Mouse (Mus musculus) lung, postnatal 0 days (tissue): ENCODE results near the gene Adamts6. TPM values are rescaled to one million over a fixed set of nuclear protein-coding genes. Genes with fewer than 3 reads are reported as not detected.
A peak's percentile ranks its signal among the peaks of the same experiment; 100 is the strongest.

ENCODE experiments used
- ATAC-seq: fragments of 200-750 bp; cut with Nextera tagmentation; 2 replicates; pipeline ENCODE4 v1.8.0; 2017; ENCODE audit warnings: moderate library complexity
- DNase-seq: peaks from one replicate; pipeline ENCODE4 v3.0.0-alpha.2; 2016; ENCODE audit warnings: low spot score
- H3K27ac ChIP-seq: fragments of 300-500 bp; sonication (generic); 2 replicates; pipeline ENCODE4 v1.5.1; 2014; ENCODE audit warnings: antibody characterized with exemption, mild to moderate bottlenecking, low read length, mixed read lengths
- H3K27me3 ChIP-seq: fragments of 300-500 bp; sonication (generic); replicated peaks from 2 replicates; pipeline ENCODE4 v1.6.1; 2014; ENCODE audit warnings: low read length, mixed read lengths; ENCODE audit not compliant: insufficient read depth
- H3K36me3 ChIP-seq: fragments of 300-500 bp; sonication (generic); 2 replicates; pipeline ENCODE4 v1.6.1; 2014; ENCODE audit warnings: low read length, mixed read lengths; ENCODE audit not compliant: insufficient read depth
- H3K4me1 ChIP-seq: fragments of 300-500 bp; sonication (generic); 2 replicates; pipeline ENCODE4 v1.6.1; 2014; ENCODE audit warnings: antibody characterized with exemption, low read depth, low read length, mixed read lengths; ENCODE audit not compliant: insufficient read depth
- H3K4me2 ChIP-seq: fragments of 300-500 bp; sonication (generic); replicated peaks from 2 replicates; pipeline ENCODE4 v1.6.1; 2014; ENCODE audit warnings: low read depth, mild to moderate bottlenecking, low read length, moderate library complexity, mixed read lengths
- H3K4me3 ChIP-seq: fragments of 300-500 bp; sonication (generic); 2 replicates; pipeline ENCODE4 v1.5.1; 2014; ENCODE audit warnings: low read depth, low read length
- H3K9ac ChIP-seq: fragments of 300-500 bp; sonication (generic); replicated peaks from 2 replicates; pipeline ENCODE4 v1.6.1; 2014; ENCODE audit warnings: low read depth, mild to moderate bottlenecking
- H3K9me3 ChIP-seq: fragments of 300-500 bp; sonication (generic); 2 replicates; pipeline ENCODE4 v1.6.1; 2016; ENCODE audit warnings: low read length, mixed read lengths
- CTCF ChIP-seq: IDR thresholded peaks from 2 replicates; pipeline ENCODE4 v1.5.1; 2016; ENCODE audit warnings: antibody characterized with exemption, mild to moderate bottlenecking
- EP300 ChIP-seq: IDR thresholded peaks from 2 replicates; pipeline ENCODE4 v1.6.1; 2016; ENCODE audit warnings: antibody characterized with exemption, mild to moderate bottlenecking, control low read depth
- WGBS: fragments of 180-500 bp; shearing (Covaris S2); extraction: QIAGEN DNeasy Blood & Tissue Kit; methylation state at CpG from one replicate; pipeline ENCODE4 v1.1.7; 2014; 5-methylcytosine and 5-hydroxymethylcytosine counted together
- polyA plus RNA-seq: library from polyadenylated mRNA; unstranded; fragments of >200 nt; fragmentation: Nextera tagmentation; extraction: Ambion mirVana; gene quantifications from 2 replicates; pipeline ENCODE4 v1.2.1, GENCODE M21; 2015

The Adamts6 gene
- polyA plus RNA-seq, 1 experiment from 2014 or later, result 1.1 TPM

GRCm38 (mm10) chr13:104518312-104519005 is 230.8 kb downstream of the Adamts6 start:
- H3K4me3 ChIP-seq, result peak overlapping the region; percentile 33
- 0 out of 2 replicates have a peak overlapping the region, but pooled peaks have one; percentile 19 for H3K9ac ChIP-seq
- no peaks in the 10 kb centered on the region for H3K9me3 ChIP-seq
- H3K4me1 ChIP-seq, result 0 out of 2 replicates have a peak, but pooled peaks cover 3% of the 10 kb centered on the region
- no peaks in the 10 kb centered on the region for H3K36me3 ChIP-seq
- peak overlapping the region; percentile 65 for H3K4me2 ChIP-seq
- ATAC-seq, result peak; percentile 91
- TF ChIP-seq EP300 (no peak; the same call in 1 of the 2 replicates), CTCF (no peak)
- H3K27ac ChIP-seq, result peak overlapping the region; percentile 57
- no peaks in the 10 kb centered on the region for H3K27me3 ChIP-seq
- peak; percentile 90 for DNase-seq
- WGBS, result 22% methylated on average over 19 of the region's 19 CpGs

GRCm38 (mm10) chr13:104519006-104519695 is 231.5 kb downstream of the Adamts6 start:
- no peaks in the 10 kb centered on the region for H3K27me3 ChIP-seq
- H3K36me3 ChIP-seq, result no peaks in the 10 kb centered on the region
- no peaks in the 10 kb centered on the region for H3K9me3 ChIP-seq
- TF ChIP-seq EP300, result no peak
- no peak for TF ChIP-seq CTCF
- ATAC-seq (no peak), DNase-seq (no peak)
- 0 out of 2 replicates have a peak, but pooled peaks cover 3% of the 10 kb centered on the region for H3K4me1 ChIP-seq
- no peak overlapping the region for H3K4me2 ChIP-seq
- H3K4me3 ChIP-seq, result no peak overlapping the region
- H3K27ac ChIP-seq, result no peak overlapping the region
- no peak overlapping the region for H3K9ac ChIP-seq
- WGBS, result 77% methylated on average over 14 of the region's 14 CpGs

GRCm38 (mm10) chr13:104519981-104520380 is 232.3 kb downstream of the Adamts6 start:
- Histone ChIP-seq H3K9ac (no peak overlapping the region), H3K4me2 (no peak overlapping the region), H3K4me1 (0 out of 2 replicates have a peak, but pooled peaks cover 3% of the 10 kb centered on the region), H3K27ac (no peak overlapping the region), H3K9me3 (no peaks in the 10 kb centered on the region), H3K27me3 (no peaks in the 10 kb centered on the region), H3K4me3 (no peak overlapping the region), H3K36me3 (no peaks in the 10 kb centered on the region)
- ATAC-seq (no peak), DNase-seq (no peak)
- no peak for TF ChIP-seq EP300
- no peak for TF ChIP-seq CTCF
- WGBS, result 82% methylated on average over 4 of the region's 4 CpGs

GRCm38 (mm10) chr13:104520461-104520860 is 232.8 kb downstream of the Adamts6 start:
- DNase-seq, result no peak
- 0 out of 2 replicates have a peak, but pooled peaks cover 3% of the 10 kb centered on the region for H3K4me1 ChIP-seq
- no peaks in the 10 kb centered on the region for H3K27me3 ChIP-seq
- no peak for TF ChIP-seq EP300
- ATAC-seq, result no peak
- H3K36me3 ChIP-seq, result no peaks in the 10 kb centered on the region
- 49% methylated on average over 3 of the region's 3 CpGs for WGBS
- H3K27ac ChIP-seq, result no peak overlapping the region
- no peak overlapping the region for H3K4me2 ChIP-seq
- H3K9ac ChIP-seq, result no peak overlapping the region
- no peaks in the 10 kb centered on the region for H3K9me3 ChIP-seq
- no peak overlapping the region for H3K4me3 ChIP-seq

- Histone ChIP-seq H3K4me1 (0 out of 2 replicates have a peak, but pooled peaks cover 3% of the 10 kb centered on the region), H3K36me3 (no peaks in the 10 kb centered on the region), H3K27ac (no peak overlapping the region), H3K4me2 (no peak overlapping the region), H3K27me3 (no peaks in the 10 kb centered on the region), H3K4me3 (no peak overlapping the region), H3K9me3 (no peaks in the 10 kb centered on the region), H3K9ac (no peak overlapping the region)
- ATAC-seq (no peak), DNase-seq (no peak)
- TF ChIP-seq CTCF (no peak), EP300 (no peak)
- 92% methylated on average over 2 of the region's 2 CpGs for WGBS
Measured at GRCm38 (mm10) chr13:104521532-104521931, 233.9 kb downstream of the Adamts6 start.

- DNase-seq, result no peak
Measured at GRCm38 (mm10) chr13:104525656-104526055, 238.0 kb downstream of the Adamts6 start.

More at GRCm38 (mm10) chr13:104525656-104526055, 238.0 kb downstream of the Adamts6 start:
- Histone ChIP-seq H3K36me3 (no peaks in the 10 kb centered on the region), H3K4me2 (no peak overlapping the region), H3K9me3 (no peaks in the 10 kb centered on the region), H3K27me3 (no peaks in the 10 kb centered on the region), H3K9ac (no peak overlapping the region), H3K4me3 (no peak overlapping the region), H3K4me1 (no peaks in the 10 kb centered on the region), H3K27ac (no peak overlapping the region)
- no peak for ATAC-seq
- TF ChIP-seq EP300 (no peak), CTCF (no peak)
- 73% methylated on average over 4 of the region's 4 CpGs for WGBS
